Mouse (Mus musculus): ENCODE results near the gene Mcat.

The Mcat gene

DNA sequence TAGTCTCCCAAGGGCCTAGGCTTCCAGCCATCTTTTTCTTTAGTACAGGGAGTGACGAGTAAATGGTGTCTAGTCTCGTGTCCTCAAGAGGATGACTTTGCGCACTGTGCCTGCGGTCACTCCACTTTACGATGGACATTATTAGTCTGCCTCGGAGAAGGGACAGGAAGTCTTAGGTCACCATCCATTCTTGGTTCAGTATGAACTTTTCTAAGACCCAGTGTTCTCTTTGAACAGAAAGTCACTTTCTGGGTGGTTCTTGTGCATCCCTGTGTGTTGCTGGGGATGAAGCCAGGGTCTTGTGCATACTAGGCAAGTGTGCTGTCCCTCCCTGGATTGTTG, 27.7 kb downstream of the Mcat start:
- DNase-seq (ENCODE audit: low spot score) = no peak

GRCm38 (mm10) chr15:83534960-83535889, 28.4 kb downstream of the Mcat start:
- no peak for DNase-seq (ENCODE audit: low spot score)

DNA sequence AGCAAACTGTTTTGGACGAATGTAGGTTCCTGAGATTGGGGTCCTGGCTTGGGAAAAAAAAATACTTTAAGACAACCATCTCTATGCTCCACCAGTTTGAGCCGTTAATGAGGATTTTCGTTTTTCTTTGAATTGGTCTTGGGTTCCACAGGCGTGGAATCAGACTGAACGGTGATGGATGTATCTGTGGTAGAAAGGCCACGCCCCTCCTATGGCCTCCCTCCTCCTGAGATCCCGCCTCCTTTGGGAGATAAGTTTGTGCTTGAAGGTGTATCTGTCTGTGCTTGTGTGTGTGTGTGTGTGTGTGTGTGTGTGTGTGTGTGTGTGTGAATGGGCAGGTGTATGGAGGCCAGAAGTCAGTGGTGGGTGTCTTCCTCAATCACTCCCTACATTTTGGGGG, 31.0 kb downstream of the Mcat start:
- no peak for DNase-seq (ENCODE audit: low spot score)

DNA sequence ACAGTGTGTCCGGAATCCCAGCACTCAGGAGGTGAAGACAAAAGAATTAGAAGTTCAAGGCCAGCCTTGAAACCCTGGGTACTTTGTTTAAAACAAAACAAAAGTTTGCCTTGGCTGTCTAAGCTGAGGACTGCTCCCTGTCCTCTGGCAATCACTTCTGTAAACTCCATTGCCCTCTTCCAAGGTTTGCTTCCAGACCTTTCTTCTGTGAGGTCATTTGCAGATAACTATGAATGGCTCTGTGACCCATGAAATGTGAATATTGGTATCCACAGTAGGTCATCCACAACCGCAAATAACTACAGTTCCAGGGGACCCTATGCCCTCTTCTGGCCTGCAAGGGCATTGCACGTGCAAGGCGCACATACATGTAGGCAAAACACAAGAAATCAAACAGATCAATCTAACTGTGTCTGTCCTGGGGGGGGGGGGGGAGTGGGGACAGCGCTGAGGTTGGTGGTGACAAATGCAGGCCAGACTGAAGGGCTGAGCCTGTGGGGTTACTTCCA, 31.6 kb downstream of the Mcat start:
- DNase-seq (ENCODE audit: low spot score) = no peak

DNA sequence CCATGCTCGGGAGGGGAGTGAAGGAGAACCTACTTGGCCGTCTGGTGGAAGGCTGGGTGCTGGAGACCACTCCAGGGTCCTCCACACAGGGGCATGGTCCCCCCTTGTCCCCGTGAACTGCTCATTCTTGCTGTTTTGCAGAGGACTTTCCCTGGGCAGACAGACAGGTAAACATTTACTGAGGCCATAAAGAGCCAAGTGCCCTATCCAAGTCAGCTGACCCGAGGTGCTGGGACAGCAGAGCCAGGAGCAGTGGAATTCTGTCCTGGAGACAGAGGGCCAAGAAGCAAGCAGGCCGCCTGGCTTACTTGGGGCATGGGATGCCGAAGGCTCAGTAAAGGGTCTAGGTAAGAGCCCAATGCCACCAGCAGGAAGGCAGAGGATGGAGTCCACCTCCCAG, 32.9 kb downstream of the Mcat start:
- no peak for DNase-seq (ENCODE audit: low spot score)

GRCm38 (mm10) chr15:83530233-83530632, 33.4 kb downstream of the Mcat start:
- DNase-seq (ENCODE audit: low spot score) = no peak

DNA sequence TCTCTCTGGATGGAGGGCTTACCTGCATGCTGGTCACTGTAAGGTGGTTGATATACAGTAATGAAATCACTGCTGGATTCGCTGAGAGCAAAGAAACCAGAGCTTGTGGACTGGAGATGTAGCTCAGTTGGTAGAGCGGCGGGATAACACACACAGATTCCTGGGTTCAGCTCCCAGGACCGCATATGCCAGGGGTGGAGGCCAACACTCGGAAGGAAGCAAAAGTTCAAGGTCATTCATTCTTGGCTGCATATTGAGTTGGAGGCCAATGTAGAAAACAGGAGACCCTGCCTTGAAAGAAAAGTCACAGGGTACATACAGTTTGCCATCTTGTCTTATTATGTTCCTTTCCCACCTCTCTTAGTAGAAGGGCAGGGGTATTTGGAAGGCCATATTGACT, 33.8 kb downstream of the Mcat start:
- DNase-seq (ENCODE audit: low spot score) = no peak

DNA sequence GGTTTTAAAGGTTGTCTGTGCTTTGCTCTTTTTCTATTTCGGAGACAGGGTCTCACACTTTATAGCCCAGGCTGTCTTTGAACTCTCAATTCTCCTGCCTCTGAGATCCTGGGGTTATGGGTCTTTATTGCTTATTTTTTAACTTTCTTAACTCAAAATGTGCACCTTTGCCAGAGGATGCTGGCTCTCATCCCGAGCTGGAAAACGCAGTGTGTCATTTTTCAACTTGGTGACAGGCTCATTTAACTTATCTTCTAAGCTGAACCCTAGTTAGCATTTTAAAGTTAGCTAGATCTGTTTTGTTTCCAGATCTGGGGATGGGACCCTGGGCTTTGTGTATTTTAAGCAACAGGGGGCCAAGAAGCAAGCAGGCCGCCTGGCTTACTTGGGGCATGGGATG, 34.7 kb downstream of the Mcat start:
- DNase-seq (ENCODE audit: low spot score) = no peak

DNA sequence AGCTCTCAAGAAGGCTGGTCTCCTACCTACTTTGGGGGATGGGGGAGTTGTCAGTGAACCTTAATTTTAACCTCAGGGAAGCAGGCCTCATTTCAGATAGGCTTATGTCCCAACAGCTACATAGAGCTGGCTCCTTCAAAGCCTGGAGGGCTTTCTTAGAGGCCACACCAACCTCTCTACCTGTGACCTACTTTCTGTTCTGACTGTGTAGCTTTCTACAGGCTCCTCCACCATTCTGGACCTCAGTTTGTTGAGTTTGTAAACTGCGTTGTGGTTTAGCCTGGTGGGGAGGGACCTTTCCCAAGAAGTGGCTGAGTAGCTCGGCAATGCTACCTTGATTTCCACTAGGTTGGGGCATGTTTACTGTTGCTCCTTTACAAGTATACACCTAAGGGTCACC, 35.8 kb downstream of the Mcat start:
- DNase-seq (ENCODE audit: low spot score) = no peak

- DNase-seq (ENCODE audit: low spot score) = peak; percentile 23
These were observed 36.5 kb downstream of the Mcat start for GRCm38 (mm10) chr15:83527092-83527437.

- DNase-seq (ENCODE audit: low spot score) = peak; percentile 43
These were observed 37.0 kb downstream of the Mcat start, which contains the start of gene Bik for GRCm38 (mm10) chr15:83526424-83527091. Gene Bik, plus strand, starts transcription at chr15:83526862.

GRCm38 (mm10) chr15:83524333-83524729, 39.3 kb downstream of the Mcat start:
- DNase-seq (ENCODE audit: low spot score) = no peak

- no peak for DNase-seq (ENCODE audit: low spot score)
These were observed 39.8 kb downstream of the Mcat start for GRCm38 (mm10) chr15:83523638-83524332.

DNA sequence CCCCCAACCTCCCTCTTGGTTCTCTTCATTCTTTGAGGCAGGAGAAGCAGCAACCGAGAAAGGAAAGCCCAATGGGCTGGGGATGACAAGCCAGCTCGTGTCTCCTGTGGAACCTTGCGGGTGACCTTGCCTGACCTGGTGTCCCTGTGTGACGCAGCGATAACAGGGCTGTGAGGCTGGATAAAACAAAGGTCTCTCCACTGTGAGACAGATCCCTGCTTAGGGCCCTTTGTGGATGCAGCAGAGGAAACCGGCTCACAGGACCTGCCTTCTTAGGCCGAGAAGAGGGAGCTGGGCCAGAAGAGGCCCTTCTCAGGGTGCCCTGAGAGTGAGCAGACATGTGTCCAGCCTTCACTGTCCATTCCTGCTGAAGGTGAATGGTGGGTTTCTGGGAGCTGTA, 40.4 kb downstream of the Mcat start:
- no peak for DNase-seq (ENCODE audit: low spot score)

DNA sequence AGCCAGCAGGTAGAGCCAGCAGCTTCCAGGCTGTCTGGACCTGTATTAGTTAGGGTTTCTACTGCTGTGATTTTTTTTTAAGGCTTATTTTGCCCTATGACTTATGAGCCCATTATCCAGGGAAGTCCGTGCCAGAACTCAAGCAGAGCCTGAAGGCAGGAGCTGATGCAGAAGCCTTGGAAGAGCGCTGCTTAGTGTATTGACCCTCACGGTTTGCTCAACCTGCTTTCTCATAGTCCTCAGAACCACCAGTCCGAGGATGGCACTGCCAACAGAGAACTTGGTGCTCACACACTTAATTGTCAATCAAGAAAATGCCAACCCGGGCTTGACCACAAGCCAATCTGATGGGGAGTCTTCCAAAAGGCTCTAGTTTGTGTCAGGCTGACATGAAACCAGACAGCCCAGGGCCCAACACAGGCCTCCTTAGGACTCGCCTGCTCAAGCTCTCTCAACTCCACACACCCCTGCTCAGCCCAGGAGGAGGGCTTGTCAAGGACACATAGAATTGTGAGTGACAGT, 42.7 kb downstream of the Mcat start:
- no peak for DNase-seq (ENCODE audit: low spot score)

GRCm38 (mm10) chr15:83518215-83519048, 45.2 kb downstream of the Mcat start:
- peak; percentile 54 for DNase-seq (ENCODE audit: low spot score)

GRCm38 (mm10) chr15:83515018-83515417, 48.6 kb downstream of the Mcat start:
- no peak for DNase-seq (ENCODE audit: low spot score)

DNA sequence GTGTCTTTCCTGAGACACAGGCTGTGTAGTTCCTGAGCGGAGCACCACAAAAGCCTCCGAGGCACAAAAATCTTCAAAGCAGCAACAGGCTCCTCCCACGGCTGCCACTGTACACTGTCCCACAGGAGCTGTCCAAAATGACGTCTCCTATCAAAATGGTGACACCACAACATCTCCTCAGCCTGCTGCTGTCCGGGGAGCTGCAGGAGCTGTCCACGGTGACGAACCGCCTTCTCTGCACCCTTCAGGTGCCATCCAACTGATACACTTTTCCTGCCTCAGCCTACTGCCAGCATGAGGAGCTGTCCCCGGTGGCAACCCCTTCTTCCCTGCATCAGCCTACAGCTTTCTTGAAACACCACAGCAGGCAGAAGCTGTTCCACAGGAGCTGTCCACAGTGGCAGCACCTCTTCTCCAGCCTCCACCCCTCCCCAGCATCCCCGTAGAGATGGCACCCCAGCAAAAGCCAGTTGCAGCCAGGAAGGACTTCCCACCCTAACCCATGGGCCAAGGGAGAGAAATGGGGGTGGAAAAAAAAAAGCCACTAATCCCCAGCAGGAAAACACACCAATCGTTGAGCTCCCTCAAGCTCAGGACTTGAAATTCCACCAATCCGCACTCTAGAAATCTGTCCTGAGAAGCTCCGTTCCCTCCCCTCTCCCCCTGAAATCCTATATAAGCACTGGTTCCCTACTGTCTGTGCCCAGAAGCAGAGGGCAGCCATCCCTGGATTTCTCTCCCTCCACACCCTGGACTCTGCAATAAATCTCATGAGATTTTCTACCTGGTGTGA, 50.9 kb downstream of the Mcat start:
- no peak for DNase-seq (ENCODE audit: low spot score)

DNA sequence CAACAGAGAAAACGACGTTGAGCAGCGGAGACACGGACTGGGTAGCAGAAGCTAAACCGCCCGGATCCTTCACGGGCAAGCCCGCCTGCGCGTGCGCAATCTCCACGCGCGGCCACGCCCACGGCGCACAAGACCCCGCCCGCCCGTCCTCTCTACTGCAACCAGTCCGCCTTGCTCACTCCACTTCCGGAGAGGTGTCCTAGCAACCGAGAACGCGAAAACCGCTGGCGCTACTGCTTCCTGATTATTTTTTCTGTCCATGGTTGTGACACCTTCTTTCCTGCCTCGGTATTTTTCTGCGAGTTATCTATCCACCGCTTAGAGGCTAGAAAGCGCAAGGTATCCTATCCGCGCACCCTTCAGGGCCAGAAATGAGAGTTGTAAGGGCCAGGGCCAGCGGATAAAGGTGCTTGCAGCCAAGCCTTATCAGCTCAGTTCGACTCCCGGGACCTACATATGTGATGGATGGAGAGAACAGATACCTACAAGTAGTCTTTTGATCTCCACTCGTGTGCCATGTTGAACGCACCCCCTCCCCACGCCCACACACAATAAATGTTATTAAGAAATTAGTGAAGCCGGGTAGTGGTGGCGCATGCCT, 52.7 kb downstream of the Mcat start, which contains the start of gene Ttll1:
Ttll1 (minus strand) TSS at position 89 of the 601 bp plus-strand sequence.
- peak; percentile 95 for DNase-seq (ENCODE audit: low spot score)
